Mouse (Mus musculus) right cerebral cortex, adult 2 months (tissue): Measurements from ENCODE around the gene Tmed4.

Source experiments
- DNase-seq, 2 experiments: peaks; one replicate each; pipeline ENCODE4 v3.0.0; 2021 to 2022; ENCODE audit warnings: low spot score in 2 of 2

Tmed4 gene

GRCm38 (mm10) chr11:6274387-6275093 lies at the start of gene Tmed4:
Gene Tmed4 (minus strand): TSS chr11:6274870.
- peak; percentile 98 to 99 for DNase-seq

GRCm38 (mm10) chr11:6323348-6323747 lies 48.7 kb upstream of the Tmed4 start:
- no peak for DNase-seq

GRCm38 (mm10) chr11:6322086-6322485 lies 47.4 kb upstream of the Tmed4 start:
- DNase-seq, result no peak

- no peak for DNase-seq
Measured at GRCm38 (mm10) chr11:6319374-6319773, 44.7 kb upstream of the Tmed4 start.

- DNase-seq, result no peak
Measured at GRCm38 (mm10) chr11:6318559-6318958, 43.9 kb upstream of the Tmed4 start.

GRCm38 (mm10) chr11:6316821-6317220 lies 42.2 kb upstream of the Tmed4 start:
- no peak for DNase-seq

- peak; percentile 14 to 17 for DNase-seq
Measured at GRCm38 (mm10) chr11:6313874-6314406, 39.3 kb upstream of the Tmed4 start.

GRCm38 (mm10) chr11:6308181-6308580 lies 33.5 kb upstream of the Tmed4 start:
- DNase-seq, result no peak

GRCm38 (mm10) chr11:6305943-6306430 lies 31.3 kb upstream of the Tmed4 start:
- DNase-seq, result no peak

- DNase-seq, result no peak
Measured at GRCm38 (mm10) chr11:6302793-6303192, 28.1 kb upstream of the Tmed4 start.

- no peak for DNase-seq
Measured at GRCm38 (mm10) chr11:6299435-6299834, 24.8 kb upstream of the Tmed4 start.

GRCm38 (mm10) chr11:6296077-6296476 lies 21.4 kb upstream of the Tmed4 start:
- no peak for DNase-seq

GRCm38 (mm10) chr11:6294632-6295031 lies 20.0 kb upstream of the Tmed4 start:
- no peak for DNase-seq

GRCm38 (mm10) chr11:6293601-6294000 lies 18.9 kb upstream of the Tmed4 start:
- no peak for DNase-seq

- DNase-seq, result no peak
Measured at GRCm38 (mm10) chr11:6292988-6293349, 18.3 kb upstream of the Tmed4 start.

GRCm38 (mm10) chr11:6292116-6292987 lies 17.7 kb upstream of the Tmed4 start:
- DNase-seq, result peak; percentile 74 to 81

- DNase-seq, result peak; percentile 98 to 99
Measured at GRCm38 (mm10) chr11:6291401-6292115, 16.9 kb upstream of the Tmed4 start, which contains the start of gene Ogdh. Gene Ogdh (plus strand): TSS chr11:6291633.

GRCm38 (mm10) chr11:6290883-6291282 lies 16.2 kb upstream of the Tmed4 start:
- no peak for DNase-seq

- no peak for DNase-seq
Measured at GRCm38 (mm10) chr11:6290138-6290537, 15.5 kb upstream of the Tmed4 start.

GRCm38 (mm10) chr11:6282940-6283339 lies 8.3 kb upstream of the Tmed4 start:
- no peak for DNase-seq

GRCm38 (mm10) chr11:6276466-6276865 lies 1.8 kb upstream of the Tmed4 start:
- DNase-seq, result no peak

GRCm38 (mm10) chr11:6275094-6275484 lies 419 bp upstream of the Tmed4 start:
- DNase-seq, result no peak
